Mouse (Mus musculus) kidney, postnatal 0 days (tissue): ENCODE measurements at regions not wholly inside any gene's neighbourhood (a gene's known extent, or its start where the extent isn't known, plus 50 kb on each side); places are given as distances from the start of the nearest gene placed in this dataset.

Experiments
- ATAC-seq: fragments of 200-750 bp; cut with Nextera tagmentation; replicated peaks from 2 replicates; pipeline ENCODE4 v1.8.0; 2017; ENCODE audit warnings: low read depth, moderate number of reproducible peaks, moderate TSS enrichment, moderate library complexity; ENCODE audit not compliant: low FRiP score
- DNase-seq: peaks from one replicate; pipeline ENCODE4 v3.0.0-alpha.2; 2016; ENCODE audit warnings: low spot score
- H3K27ac ChIP-seq: fragments of 300-500 bp; sonication (generic); 2 replicates; pipeline ENCODE4 v1.5.1; 2014; ENCODE audit warnings: mild to moderate bottlenecking
- H3K27me3 ChIP-seq: fragments of 300-500 bp; sonication (generic); 2 replicates; pipeline ENCODE4 v1.6.1; 2014; ENCODE audit warnings: low read length, mixed read lengths; ENCODE audit not compliant: insufficient read depth
- H3K36me3 ChIP-seq: fragments of 300-500 bp; sonication (generic); 2 replicates; pipeline ENCODE4 v1.6.1; 2014; ENCODE audit warnings: low read length, mixed read lengths; ENCODE audit not compliant: insufficient read depth
- H3K4me1 ChIP-seq: fragments of 300-500 bp; sonication (generic); replicated peaks from 2 replicates; pipeline ENCODE4 v1.6.1; 2014; ENCODE audit warnings: antibody characterized with exemption, low read length, mixed read lengths; ENCODE audit not compliant: insufficient read depth
- H3K4me2 ChIP-seq: fragments of 300-500 bp; sonication (generic); 2 replicates; pipeline ENCODE4 v1.6.1; 2014; ENCODE audit warnings: mild to moderate bottlenecking, low read length, moderate library complexity, mixed read lengths
- H3K4me3 ChIP-seq: fragments of 300-500 bp; sonication (generic); replicated peaks from 2 replicates; pipeline ENCODE4 v1.5.1; 2014; ENCODE audit warnings: low read depth, low read length
- H3K9ac ChIP-seq: fragments of 300-500 bp; sonication (generic); 2 replicates; pipeline ENCODE4 v1.6.1; 2014; ENCODE audit warnings: low read depth, low read length
- H3K9me3 ChIP-seq: fragments of 300-500 bp; sonication (generic); replicated peaks from 2 replicates; pipeline ENCODE4 v1.6.1; 2016; ENCODE audit warnings: low read length, inconsistent platforms, mixed read lengths
- CTCF ChIP-seq: IDR thresholded peaks from 2 replicates; pipeline ENCODE4 v1.5.1; 2016; ENCODE audit warnings: antibody characterized with exemption, low read depth, mild to moderate bottlenecking, moderate library complexity
- WGBS: fragments of 180-500 bp; shearing (Covaris S2); extraction: QIAGEN DNeasy Blood & Tissue Kit; methylation state at CpG from one replicate; pipeline ENCODE4 v1.1.7; 2014; 5-methylcytosine and 5-hydroxymethylcytosine counted together

DNA sequence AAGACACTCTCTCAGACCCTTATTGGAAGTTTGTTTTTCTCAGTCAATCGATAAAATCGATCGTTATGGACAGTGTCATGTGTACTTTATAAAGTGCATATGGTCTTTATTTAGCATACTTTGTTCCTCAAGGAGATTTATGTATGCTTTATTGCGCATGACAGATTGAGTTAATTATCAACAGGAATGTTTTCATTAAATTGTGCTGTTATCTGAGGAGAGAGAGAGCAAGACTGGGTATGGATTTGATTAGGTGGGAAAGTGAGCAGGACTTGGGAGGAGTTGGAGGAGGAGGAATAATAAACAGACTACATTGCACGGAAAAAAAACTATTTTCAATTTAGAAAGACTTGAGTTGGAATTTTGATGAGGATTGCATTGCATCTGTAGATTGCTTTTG, 183.8 kb upstream of the Sstr1 start:
- WGBS: 54% methylated on average over 5 of the region's 5 CpGs
- ATAC-seq (no peak), DNase-seq (no peak)
- TF ChIP-seq CTCF: no peak
- Histone ChIP-seq H3K27ac (no peak overlapping the region), H3K4me1 (no peaks in the 10 kb centered on the region), H3K36me3 (no peaks in the 10 kb centered on the region), H3K4me3 (no peak overlapping the region), H3K9me3 (no peaks in the 10 kb centered on the region), H3K4me2 (no peak overlapping the region), H3K27me3 (no peaks in the 10 kb centered on the region), H3K9ac (no peak overlapping the region)

DNA sequence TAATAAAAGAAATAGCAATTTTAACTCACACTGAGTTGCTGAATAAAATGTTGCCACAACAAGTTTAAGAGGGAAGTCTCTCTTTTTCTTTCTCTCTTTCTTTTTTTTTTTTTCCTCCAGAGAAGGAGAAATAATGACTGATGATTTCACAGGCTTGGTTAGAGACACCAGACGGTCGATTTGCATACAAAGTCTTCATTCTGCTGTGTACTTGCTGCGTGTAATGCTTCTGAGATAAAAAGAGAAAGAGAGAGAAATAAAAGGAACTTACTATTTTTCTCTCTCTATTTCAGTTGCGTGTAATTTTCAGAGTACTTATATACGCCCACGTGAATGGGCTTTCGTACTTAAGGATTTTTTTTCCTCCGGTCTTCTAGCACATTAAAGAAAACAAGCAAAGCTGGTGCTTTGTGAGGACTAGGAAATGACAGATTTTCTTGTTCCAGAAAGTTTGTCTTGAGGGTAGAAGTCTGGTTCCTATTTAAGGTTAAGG, 155.2 kb upstream of the Sstr1 start:
- Histone ChIP-seq H3K36me3 (no peaks in the 10 kb centered on the region), H3K27me3 (no peaks in the 10 kb centered on the region), H3K4me3 (no peak overlapping the region), H3K4me2 (no peak overlapping the region), H3K9me3 (no peaks in the 10 kb centered on the region), H3K9ac (no peak overlapping the region), H3K4me1 (no peaks in the 10 kb centered on the region), H3K27ac (no peak overlapping the region)
- TF ChIP-seq CTCF: no peak
- 82% methylated on average over 8 of the region's 8 CpGs for WGBS
- ATAC-seq (no peak), DNase-seq (no peak)

DNA sequence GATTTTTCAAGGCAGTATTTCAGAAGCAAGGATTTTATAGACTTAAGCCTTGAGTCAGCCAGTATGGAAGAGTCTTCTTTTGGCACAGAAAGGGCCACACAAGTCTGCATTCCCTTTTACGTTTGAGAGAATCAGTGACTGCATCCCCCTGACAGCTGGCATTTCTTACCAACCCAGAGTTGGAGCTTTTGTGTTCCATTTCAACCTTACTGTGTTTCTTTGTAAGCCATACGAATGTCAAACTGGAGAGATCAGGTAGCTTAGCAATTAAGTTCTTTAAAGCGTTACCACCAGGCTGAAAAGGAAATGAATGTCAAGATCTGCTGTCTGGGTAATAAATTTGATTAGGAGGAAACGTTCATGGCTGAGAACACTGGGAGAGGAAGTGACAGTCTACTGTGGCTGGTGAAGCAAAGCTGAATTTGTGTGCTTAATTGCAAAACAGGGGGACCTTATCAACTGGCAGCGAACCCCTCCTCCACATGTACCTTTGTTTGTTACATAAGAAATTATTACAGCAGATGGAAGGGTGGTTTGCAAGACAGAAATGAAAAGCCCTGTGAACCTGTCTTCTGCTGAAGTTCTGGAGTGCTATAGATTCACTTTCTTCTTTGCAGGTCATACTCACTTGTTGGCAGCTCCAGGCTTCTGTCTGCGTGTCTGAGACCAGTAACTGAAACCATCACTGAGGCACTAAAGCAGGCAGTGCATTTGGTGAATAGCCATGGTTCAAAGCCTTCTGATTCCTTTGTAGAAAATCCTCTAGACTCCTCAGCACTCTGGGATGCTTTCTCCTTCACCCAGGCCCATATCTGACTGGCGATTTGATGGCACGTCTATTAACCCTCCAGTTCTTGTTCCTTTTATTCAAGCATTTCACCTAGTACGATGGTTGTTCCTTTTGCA, 144.0 kb upstream of the Sstr1 start:
- peak; percentile 91 for ATAC-seq
- no peak for TF ChIP-seq CTCF
- no peak overlapping the region for H3K4me2 ChIP-seq
- no peaks in the 10 kb centered on the region; the same call in 1 of the 2 replicates for H3K4me1 ChIP-seq
- no peak overlapping the region for H3K4me3 ChIP-seq
- H3K27ac ChIP-seq: 0 out of 2 replicates have a peak overlapping the region, but pooled peaks have one; percentile 13
- no peak overlapping the region for H3K9ac ChIP-seq
- no peaks in the 10 kb centered on the region for H3K36me3 ChIP-seq
- peak; percentile 94 for DNase-seq
- 20% methylated on average over 9 of the region's 9 CpGs for WGBS
- no peaks in the 10 kb centered on the region for H3K27me3 ChIP-seq
- no peaks in the 10 kb centered on the region for H3K9me3 ChIP-seq

DNA sequence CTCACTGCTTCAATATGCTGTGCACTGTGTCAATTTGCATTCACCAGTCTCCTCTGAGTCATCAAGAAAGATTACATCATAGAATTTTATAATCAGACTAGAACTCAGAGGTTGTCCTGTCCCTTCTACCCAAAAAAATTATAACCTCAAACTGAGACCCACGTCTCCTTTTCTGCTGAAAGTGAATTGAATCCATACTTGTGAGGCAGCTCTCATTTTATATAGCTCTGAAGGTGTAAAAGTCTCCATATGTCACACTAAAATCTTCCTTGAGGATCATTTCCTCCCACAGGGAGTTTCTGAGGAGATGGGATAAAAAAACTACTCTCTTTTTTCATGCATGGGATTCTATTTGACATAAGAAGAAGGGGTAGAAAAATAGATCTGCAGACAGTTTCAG, 124.3 kb upstream of the Sstr1 start:
- no peak overlapping the region for H3K4me2 ChIP-seq
- no peaks in the 10 kb centered on the region for H3K4me1 ChIP-seq
- no peaks in the 10 kb centered on the region for H3K27me3 ChIP-seq
- H3K9me3 ChIP-seq: no peaks in the 10 kb centered on the region
- TF ChIP-seq CTCF: no peak
- 48% methylated on average over 1 of the region's 1 CpGs for WGBS
- no peak for ATAC-seq
- no peak overlapping the region for H3K9ac ChIP-seq
- no peak overlapping the region for H3K4me3 ChIP-seq
- H3K27ac ChIP-seq: no peak overlapping the region
- no peak for DNase-seq
- H3K36me3 ChIP-seq: no peaks in the 10 kb centered on the region

DNA sequence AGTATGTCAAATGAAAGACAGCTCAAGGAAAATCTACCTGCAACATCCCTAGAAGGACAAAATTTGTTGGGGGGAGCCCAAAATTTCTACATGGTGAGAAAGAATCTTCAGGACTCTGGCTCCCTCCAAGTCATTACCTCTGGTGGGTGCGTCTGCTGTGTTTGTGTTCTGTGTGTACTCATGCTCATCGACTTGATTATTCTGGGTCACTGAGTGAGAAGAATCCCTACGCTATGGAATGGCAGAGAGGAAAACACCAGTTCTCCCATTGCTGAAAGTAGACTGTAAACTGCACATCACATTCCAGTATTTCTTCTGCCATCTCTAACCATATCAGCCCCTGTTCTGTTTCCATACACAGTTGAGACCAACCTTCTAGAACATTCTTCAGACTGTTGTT, 98.9 kb upstream of the Sstr1 start:
- Histone ChIP-seq H3K4me3 (no peak overlapping the region), H3K36me3 (no peaks in the 10 kb centered on the region), H3K9ac (no peak overlapping the region), H3K4me2 (no peak overlapping the region), H3K9me3 (no peaks in the 10 kb centered on the region), H3K4me1 (no peaks in the 10 kb centered on the region), H3K27ac (no peak overlapping the region), H3K27me3 (no peaks in the 10 kb centered on the region)
- ATAC-seq (0 out of 2 replicates have a peak, but pooled peaks have one; percentile 46), DNase-seq (peak; percentile 28)
- WGBS: 55% methylated on average over 3 of the region's 3 CpGs
- TF ChIP-seq CTCF: no peak

DNA sequence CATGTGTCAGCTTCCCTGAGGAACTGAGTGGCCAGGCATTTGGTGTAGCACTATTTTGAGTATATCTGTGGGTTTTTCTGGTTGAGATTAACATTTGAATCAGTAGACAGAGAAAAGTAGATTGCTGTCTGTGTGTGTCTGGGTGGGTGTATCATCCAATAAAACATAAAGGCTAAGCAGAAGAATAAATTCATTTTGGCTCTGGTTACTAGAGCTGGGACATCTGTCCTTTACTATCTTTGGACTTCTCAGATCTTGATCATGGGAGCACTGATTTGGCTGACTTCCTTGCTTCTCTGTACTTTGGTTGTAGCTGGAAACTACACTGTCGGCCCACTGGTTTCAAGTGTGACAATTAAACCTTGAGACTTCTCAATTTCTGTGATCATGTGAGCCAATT, 72.5 kb upstream of the Sstr1 start:
- ATAC-seq (no peak), DNase-seq (no peak)
- H3K9me3 ChIP-seq: no peaks in the 10 kb centered on the region
- H3K27ac ChIP-seq: no peak overlapping the region
- TF ChIP-seq CTCF: no peak
- no peaks in the 10 kb centered on the region for H3K4me1 ChIP-seq
- WGBS: 85% methylated on average over 1 of the region's 1 CpGs
- H3K4me3 ChIP-seq: no peak overlapping the region
- no peaks in the 10 kb centered on the region for H3K36me3 ChIP-seq
- no peaks in the 10 kb centered on the region for H3K27me3 ChIP-seq
- H3K4me2 ChIP-seq: no peak overlapping the region
- H3K9ac ChIP-seq: no peak overlapping the region
